Mouse (Mus musculus) forebrain, embryonic 14.5 days (tissue): Measurements from ENCODE around the gene Ano4. TPM values are rescaled to one million over a fixed set of nuclear protein-coding genes. Genes with fewer than 3 reads are reported as not detected.

Experiments used
- polyA plus RNA-seq: library from polyadenylated mRNA; unstranded; fragments of >200 nt; fragmentation: Nextera tagmentation; extraction: Ambion mirVana; gene quantifications from 2 replicates; pipeline ENCODE4 v1.2.1, GENCODE M21; 2014

Gene Ano4
- polyA plus RNA-seq, 1 experiment from 2014 or later: 4.7 TPM

Other genes starting within 250 kb of the Ano4 start
- 7.7 and 12.3 TPM in 2 replicates for gene Gas2l3, start 99.2 kb upstream of the Ano4 start, polyA plus RNA-seq
- gene Nr1h4, start 188.8 kb upstream of the Ano4 start, polyA plus RNA-seq: 0.14 and 0.17 TPM in 2 replicates